Mouse (Mus musculus) urinary bladder, postnatal 4 days (tissue): Measurements from ENCODE around the gene Khdc3.
"Not testable (repeated sequence)": the region's sequence is repeated elsewhere in the genome, so short reads cannot be mapped to it uniquely, and the experiment has no call there.

Experiments used
- DNase-seq, 2 experiments: peaks; one replicate each; pipeline ENCODE4 v3.0.0; 2021 to 2022; ENCODE audit warnings: low spot score in 2 of 2

The Khdc3 gene

DNA sequence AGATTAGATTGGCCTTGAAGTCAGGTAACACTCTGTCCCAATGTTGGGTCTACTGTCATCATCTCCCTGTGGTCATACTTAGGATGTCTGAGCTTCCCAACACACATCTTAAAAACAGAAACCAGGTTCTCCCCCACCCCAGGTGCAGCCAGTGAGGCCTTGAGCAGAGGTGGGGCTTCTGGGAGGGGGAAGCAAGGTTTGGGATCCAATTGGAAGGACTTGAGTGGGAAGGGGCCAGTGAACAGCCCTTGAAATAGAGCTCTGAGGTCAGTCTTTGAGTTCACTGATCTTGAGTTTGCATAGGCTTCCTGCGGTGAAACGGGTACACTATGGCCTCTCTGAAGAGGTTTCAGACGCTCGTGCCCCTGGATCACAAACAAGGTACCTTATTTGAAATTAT is 545 bp downstream of the Khdc3 start, which contains the start of gene Gm20509:
Gm20509 (plus strand) TSS at position 290 of the 400 bp plus-strand sequence.
- DNase-seq = no peak

DNA sequence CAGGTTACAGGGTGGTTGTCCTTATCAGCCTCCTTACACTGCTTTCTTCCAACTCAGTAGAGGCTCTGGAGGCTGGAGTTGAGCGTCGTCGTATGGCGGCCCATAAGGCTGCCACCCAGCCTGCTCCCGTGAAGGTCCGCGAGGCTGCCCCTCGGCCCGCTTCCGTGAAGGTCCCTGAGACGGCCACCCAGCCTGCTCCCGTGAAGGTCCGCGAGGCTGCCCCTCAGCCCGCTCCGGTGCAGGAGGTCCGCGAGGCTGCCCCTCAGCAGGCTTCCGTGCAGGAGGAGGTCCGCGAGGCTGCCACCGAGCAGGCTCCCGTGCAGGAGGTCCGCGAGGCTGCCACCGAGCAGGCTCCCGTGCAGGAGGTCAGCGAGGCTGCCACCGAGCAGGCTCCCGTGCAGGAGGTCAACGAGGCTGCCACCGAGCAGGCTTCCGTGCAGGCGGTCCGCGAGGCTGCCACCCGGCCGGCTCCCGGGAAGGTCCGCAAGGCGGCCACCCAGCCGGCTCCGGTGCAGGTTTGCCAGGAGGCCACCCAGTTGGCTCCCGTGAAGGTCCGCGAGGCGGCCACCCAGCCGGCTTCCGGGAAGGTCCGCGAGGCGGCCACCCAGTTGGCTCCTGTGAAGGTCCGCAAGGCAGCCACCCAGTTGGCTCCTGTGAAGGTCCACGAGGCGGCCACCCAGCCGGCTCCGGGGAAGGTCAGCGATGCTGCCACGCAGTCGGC is 1.7 kb downstream of the Khdc3 start:
- DNase-seq = peak; percentile 54 to 66

GRCm38 (mm10) chr9:73103880-73104198 is 2.2 kb downstream of the Khdc3 start:
- DNase-seq = no peak

- DNase-seq = no peak
Measured at GRCm38 (mm10) chr9:73105141-73105540, 3.5 kb downstream of the Khdc3 start.

GRCm38 (mm10) chr9:73105771-73106170 is 4.1 kb downstream of the Khdc3 start:
- no peak for DNase-seq

- DNase-seq = peak; percentile 67 to 77
Measured at GRCm38 (mm10) chr9:73112919-73113906, 11.6 kb downstream of the Khdc3 start, which contains the start of gene Rsl24d1. TSS of gene Rsl24d1 (plus strand) at chr9:73113426.

DNA sequence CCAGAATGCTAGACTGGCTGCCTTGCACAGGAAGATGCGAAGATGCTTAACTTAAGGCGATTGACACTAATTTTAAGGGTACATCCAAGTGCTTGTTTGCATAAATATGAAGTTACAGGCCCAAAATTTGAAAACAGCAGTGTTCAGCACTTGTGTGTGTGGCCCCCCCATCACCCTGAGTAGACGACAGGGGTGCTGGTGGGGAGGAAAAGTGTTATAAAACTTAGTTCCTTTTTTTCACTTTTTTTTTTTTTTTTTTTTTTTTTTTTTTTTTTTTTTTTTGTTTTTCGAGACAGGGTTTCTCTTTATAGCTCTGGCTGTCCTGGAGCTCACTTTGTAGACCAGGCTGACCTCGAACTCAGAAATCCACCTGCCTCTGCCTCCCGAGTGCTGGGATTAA is 15.1 kb downstream of the Khdc3 start:
- not testable (repeated sequence) for DNase-seq

- DNase-seq = no peak
Measured at GRCm38 (mm10) chr9:73118012-73118411, 16.4 kb downstream of the Khdc3 start.

- no peak for DNase-seq
Measured at GRCm38 (mm10) chr9:73121735-73122134, 20.1 kb downstream of the Khdc3 start.

- DNase-seq = no peak
Measured at GRCm38 (mm10) chr9:73125043-73125570, 23.5 kb downstream of the Khdc3 start.

- no peak for DNase-seq
Measured at GRCm38 (mm10) chr9:73127457-73127856, 25.8 kb downstream of the Khdc3 start.

DNA sequence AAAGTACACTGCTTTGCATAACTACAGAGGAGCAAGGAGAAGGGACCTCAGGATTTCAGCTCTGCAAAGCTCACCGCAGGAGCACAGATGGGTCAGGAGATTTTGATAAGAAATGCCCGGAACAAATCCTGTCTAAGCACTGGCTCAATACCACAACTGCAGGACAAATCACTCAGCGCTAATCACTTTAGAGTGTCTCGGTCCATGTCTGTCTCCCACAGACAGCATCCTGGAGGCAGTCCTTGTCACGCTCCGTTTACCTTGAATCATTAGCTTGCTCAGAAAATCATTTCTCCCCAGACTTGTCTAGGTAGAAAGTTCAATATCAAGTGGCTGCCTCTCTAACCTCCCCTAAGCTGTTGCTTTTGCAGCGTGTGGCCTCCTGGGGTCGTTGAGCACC is 28.2 kb downstream of the Khdc3 start:
- no peak for DNase-seq

- no peak for DNase-seq
Measured at GRCm38 (mm10) chr9:73130529-73130928, 28.9 kb downstream of the Khdc3 start.

GRCm38 (mm10) chr9:73137341-73137886 is 35.8 kb downstream of the Khdc3 start:
- DNase-seq = no peak
